Mouse (Mus musculus) midbrain, postnatal 0 days (tissue): ENCODE measurements around the gene Rpgrip1. TPM values are rescaled to one million over a fixed set of nuclear protein-coding genes. Genes with fewer than 3 reads are reported as not detected.

Experiments used
- ATAC-seq: fragments of 200-750 bp; cut with Nextera tagmentation; 2 replicates; pipeline ENCODE4 v1.8.0; 2017; ENCODE audit warnings: moderate number of reproducible peaks, mild to moderate bottlenecking, moderate TSS enrichment, moderate library complexity; ENCODE audit not compliant: low FRiP score
- DNase-seq: peaks from one replicate; pipeline ENCODE4 v3.0.0-alpha.2; 2015; ENCODE audit warnings: low spot score
- H3K27ac ChIP-seq: fragments of 300-500 bp; sonication (generic); 2 replicates; pipeline ENCODE4 v1.5.1; 2014; ENCODE audit warnings: low read depth, mild to moderate bottlenecking, low read length, mixed read lengths
- H3K27me3 ChIP-seq: fragments of 300-500 bp; sonication (generic); 2 replicates; pipeline ENCODE4 v1.6.1; 2014; ENCODE audit warnings: low read length, control low read depth, mixed read lengths; ENCODE audit not compliant: insufficient read depth
- H3K36me3 ChIP-seq: fragments of 300-500 bp; sonication (generic); 2 replicates; pipeline ENCODE4 v1.6.1; 2014; ENCODE audit warnings: low read length, control low read depth, mixed read lengths; ENCODE audit not compliant: insufficient read depth
- H3K4me1 ChIP-seq: fragments of 300-500 bp; sonication (generic); 2 replicates; pipeline ENCODE4 v1.6.1; 2014; ENCODE audit warnings: mild to moderate bottlenecking, control low read depth, antibody characterized with exemption, low read length, mixed read lengths; ENCODE audit not compliant: insufficient read depth
- H3K4me2 ChIP-seq: fragments of 300-500 bp; sonication (generic); 2 replicates; pipeline ENCODE4 v1.6.1; 2014; ENCODE audit warnings: low read depth, mild to moderate bottlenecking, low read length, mixed read lengths; ENCODE audit not compliant: poor library complexity, severe bottlenecking
- H3K4me3 ChIP-seq: fragments of 300-500 bp; sonication (generic); 2 replicates; pipeline ENCODE4 v1.5.1; 2014; ENCODE audit warnings: low read depth, mild to moderate bottlenecking, low read length, moderate library complexity
- H3K9ac ChIP-seq: fragments of 300-500 bp; sonication (generic); replicated peaks from 2 replicates; pipeline ENCODE4 v1.6.1; 2014; ENCODE audit warnings: mild to moderate bottlenecking, low read length, moderate library complexity, mixed read lengths; ENCODE audit not compliant: poor library complexity, severe bottlenecking
- H3K9me3 ChIP-seq: fragments of 300-500 bp; sonication (generic); 2 replicates; pipeline ENCODE4 v1.6.1; 2016; ENCODE audit warnings: low read length, control low read depth
- CTCF ChIP-seq: IDR thresholded peaks from 2 replicates; pipeline ENCODE4 v1.5.1; 2016; ENCODE audit warnings: antibody characterized with exemption, mild to moderate bottlenecking
- WGBS: fragments of 180-500 bp; shearing (Covaris S2); extraction: QIAGEN DNeasy Blood & Tissue Kit; methylation state at CpG from one replicate; pipeline ENCODE4 v1.1.7; 2014; 5-methylcytosine and 5-hydroxymethylcytosine counted together
- polyA plus RNA-seq: library from polyadenylated mRNA; unstranded; fragments of >200 nt; fragmentation: Nextera tagmentation; extraction: Ambion mirVana; gene quantifications from 2 replicates; pipeline ENCODE4 v1.2.1, GENCODE M21; 2015
- total RNA-seq: library from RNA; depleted of rRNA; stranded (reverse); fragments of >200 nt; gene quantifications from 2 replicates; pipeline ENCODE4 v1.2.3, GENCODE M21; 2014

Gene Rpgrip1
- total and polyA plus RNA-seq, 2 experiments from 2014 or later, result 5.5 to 59.8 TPM

GRCm38 (mm10) chr14:52149888-52150287 is 39.4 kb downstream of the Rpgrip1 start:
- WGBS, result 53% methylated on average over 4 of the region's 4 CpGs
- no peaks in the 10 kb centered on the region for H3K4me1 ChIP-seq
- no peaks in the 10 kb centered on the region for H3K27me3 ChIP-seq
- no peaks in the 10 kb centered on the region for H3K9me3 ChIP-seq
- no peak for ATAC-seq
- no peak overlapping the region for H3K4me2 ChIP-seq
- no peak overlapping the region for H3K9ac ChIP-seq
- H3K4me3 ChIP-seq, result no peak overlapping the region
- H3K27ac ChIP-seq, result no peak overlapping the region
- TF ChIP-seq CTCF, result no peak
- DNase-seq, result no peak
- no peaks in the 10 kb centered on the region for H3K36me3 ChIP-seq

DNA sequence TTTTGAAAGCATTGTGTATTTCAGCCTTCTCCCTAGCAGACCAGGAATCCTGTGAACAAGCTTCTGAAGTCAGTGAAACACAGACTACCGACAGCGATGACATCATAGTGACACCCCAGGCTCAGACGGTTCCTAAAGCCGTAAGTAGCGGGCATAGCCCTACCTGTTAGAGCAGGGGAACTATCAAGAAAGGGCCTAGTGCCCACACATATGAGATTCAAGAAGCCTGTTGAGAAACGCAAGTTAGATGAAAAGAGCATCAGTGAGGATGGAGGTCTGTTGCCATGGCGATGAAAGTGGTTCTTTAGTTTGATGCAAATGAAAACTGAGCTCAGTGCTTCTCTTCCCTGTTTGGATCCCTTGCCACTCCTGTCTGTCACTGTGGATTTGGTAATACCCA is 41.7 kb downstream of the Rpgrip1 start:
- Histone ChIP-seq H3K9ac (no peak overlapping the region), H3K9me3 (no peaks in the 10 kb centered on the region), H3K27me3 (no peaks in the 10 kb centered on the region), H3K36me3 (no peaks in the 10 kb centered on the region), H3K4me2 (peak overlapping the region; percentile 31), H3K4me1 (no peaks in the 10 kb centered on the region), H3K27ac (peak overlapping the region; percentile 55), H3K4me3 (peak overlapping the region; percentile 14)
- DNase-seq (peak; percentile 59), ATAC-seq (peak; percentile 84)
- 13% methylated on average over 7 of the region's 7 CpGs for WGBS
- TF ChIP-seq CTCF, result no peak

GRCm38 (mm10) chr14:52152613-52153012 is 42.1 kb downstream of the Rpgrip1 start:
- Histone ChIP-seq H3K4me3 (no peak overlapping the region), H3K9me3 (no peaks in the 10 kb centered on the region), H3K27me3 (no peaks in the 10 kb centered on the region), H3K4me1 (no peaks in the 10 kb centered on the region), H3K4me2 (peak overlapping the region; percentile 31), H3K27ac (0 out of 2 replicates have a peak overlapping the region, but pooled peaks have one; percentile 12), H3K36me3 (no peaks in the 10 kb centered on the region), H3K9ac (no peak overlapping the region)
- 18% methylated on average over 3 of the region's 3 CpGs for WGBS
- ATAC-seq (no peak), DNase-seq (no peak)
- no peak for TF ChIP-seq CTCF

- Histone ChIP-seq H3K9ac (no peak overlapping the region), H3K36me3 (peaks cover 14% of the 10 kb centered on the region), H3K4me1 (no peaks in the 10 kb centered on the region), H3K4me2 (no peak overlapping the region), H3K27me3 (no peaks in the 10 kb centered on the region), H3K4me3 (no peak overlapping the region), H3K27ac (no peak overlapping the region), H3K9me3 (no peaks in the 10 kb centered on the region)
- ATAC-seq, result no peak
- no peak for TF ChIP-seq CTCF
- DNase-seq, result no peak
- WGBS, result 83% methylated on average over 2 of the region's 2 CpGs
Measured at GRCm38 (mm10) chr14:52155008-52155407, 44.5 kb downstream of the Rpgrip1 start.

GRCm38 (mm10) chr14:52160911-52161310 is 50.4 kb downstream of the Rpgrip1 start:
- no peak overlapping the region for H3K4me3 ChIP-seq
- no peaks in the 10 kb centered on the region for H3K4me1 ChIP-seq
- DNase-seq (no peak), ATAC-seq (no peak)
- no peak overlapping the region for H3K27ac ChIP-seq
- TF ChIP-seq CTCF, result no peak
- peaks cover 55% of the 10 kb centered on the region for H3K36me3 ChIP-seq
- H3K27me3 ChIP-seq, result no peaks in the 10 kb centered on the region
- WGBS, result 90% methylated on average over 6 of the region's 6 CpGs
- H3K4me2 ChIP-seq, result no peak overlapping the region
- H3K9me3 ChIP-seq, result no peaks in the 10 kb centered on the region
- H3K9ac ChIP-seq, result no peak overlapping the region

DNA sequence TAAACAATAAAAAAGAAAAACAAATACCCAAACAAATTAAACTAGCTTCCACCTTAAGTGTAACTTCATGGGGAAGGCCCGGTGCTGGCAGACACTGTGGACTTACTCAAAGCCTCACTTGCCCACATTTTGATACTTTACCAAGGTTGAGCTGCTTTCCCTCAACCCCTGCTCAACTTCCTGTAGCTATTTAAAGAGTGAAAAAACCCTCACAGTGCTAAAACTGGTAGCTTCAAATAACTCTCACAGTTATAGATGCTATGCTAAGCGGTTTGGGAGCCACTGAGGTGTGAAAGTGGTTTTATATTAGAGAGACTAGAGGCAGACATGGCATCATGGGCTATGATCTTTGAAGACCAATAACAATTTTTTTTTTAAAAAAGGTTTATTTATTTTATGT is 56.1 kb downstream of the Rpgrip1 start:
- no peak for DNase-seq
- Histone ChIP-seq H3K27me3 (no peaks in the 10 kb centered on the region), H3K27ac (no peak overlapping the region), H3K9me3 (no peaks in the 10 kb centered on the region), H3K4me2 (no peak overlapping the region), H3K4me1 (no peaks in the 10 kb centered on the region), H3K36me3 (peaks cover 53% of the 10 kb centered on the region), H3K4me3 (no peak overlapping the region), H3K9ac (no peak overlapping the region)
- no peak for TF ChIP-seq CTCF
- ATAC-seq, result no peak
- 96% methylated on average over 2 of the region's 2 CpGs for WGBS
